Mouse (Mus musculus): ENCODE results near the gene Lpp.

DNA sequence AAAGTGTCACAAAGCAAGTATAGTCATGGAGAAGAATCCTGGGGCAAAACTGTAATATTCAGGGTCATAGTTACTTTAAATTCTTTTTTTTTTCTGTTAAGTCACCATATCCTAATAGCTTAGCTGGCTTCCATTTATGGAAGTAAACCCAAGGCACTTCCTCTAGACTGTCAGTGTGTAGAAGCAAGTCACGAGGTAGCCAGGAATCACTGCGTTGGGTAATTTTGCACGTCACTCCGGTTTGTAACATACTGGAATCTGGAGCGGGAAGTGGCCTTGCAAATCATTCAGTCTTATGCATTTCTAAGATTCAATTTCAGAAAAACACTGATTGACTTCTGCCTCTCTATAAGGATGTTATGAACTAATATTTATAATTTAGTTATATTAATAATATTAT, 232.3 kb downstream of the Lpp start:
- TF ChIP-seq CTCF (IDR thresholded peaks at IDR 0.05; ENCODE audit: control insufficient read depth, insufficient read depth, low read length): no peak
- no peak for TF ChIP-seq POLR2A (IDR thresholded peaks at IDR 0.05; ENCODE audit: borderline replicate concordance, control insufficient read depth, low read depth, low read length)
